Mouse (Mus musculus) c-Kit-positive CD71-negative TER-119-negative erythroid progenitor cells, embryonic 14.5 days (primary cell): ENCODE measurements around the gene Zmynd10.

ENCODE experiments used
- DNase-seq: peaks from one replicate; pipeline ENCODE4 v3.0.0-alpha.2; 2013; ENCODE audit warnings: low read depth

Zmynd10 gene

GRCm38 (mm10) chr9:107580501-107581317 is 33.6 kb downstream of the Zmynd10 start, which contains the start of gene Hyal3:
Hyal3 (plus strand) TSS chr9:107580818.
- DNase-seq, result peak; percentile 78

GRCm38 (mm10) chr9:107581584-107581983 is 34.5 kb downstream of the Zmynd10 start:
- DNase-seq, result no peak

DNA sequence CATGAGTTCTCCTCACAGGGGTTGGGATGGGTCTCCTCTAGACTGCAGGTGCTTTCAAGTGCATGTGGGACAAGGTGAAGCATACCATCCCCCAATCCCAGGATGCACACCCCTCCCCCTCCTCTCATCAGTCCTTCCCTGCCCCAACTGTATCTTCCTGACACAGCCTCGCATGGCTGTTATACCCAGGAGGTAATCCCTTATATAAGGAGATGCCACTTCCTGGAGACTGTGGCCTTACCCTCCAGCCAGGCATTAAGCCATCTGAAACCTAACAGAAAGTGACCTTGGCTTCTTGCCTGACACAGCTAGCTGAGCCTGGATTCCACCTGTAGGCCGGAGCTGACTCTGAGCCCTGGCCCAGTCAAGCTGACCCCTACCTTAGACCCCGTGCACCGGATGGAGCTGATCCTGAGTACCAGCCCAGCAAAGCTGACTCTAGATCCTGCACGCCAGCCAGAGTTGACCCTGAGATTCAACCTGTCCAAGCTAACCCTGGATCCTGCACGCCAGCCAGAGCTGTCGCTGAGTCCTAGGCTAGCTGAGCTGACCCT is 35.5 kb downstream of the Zmynd10 start:
- DNase-seq, result no peak

DNA sequence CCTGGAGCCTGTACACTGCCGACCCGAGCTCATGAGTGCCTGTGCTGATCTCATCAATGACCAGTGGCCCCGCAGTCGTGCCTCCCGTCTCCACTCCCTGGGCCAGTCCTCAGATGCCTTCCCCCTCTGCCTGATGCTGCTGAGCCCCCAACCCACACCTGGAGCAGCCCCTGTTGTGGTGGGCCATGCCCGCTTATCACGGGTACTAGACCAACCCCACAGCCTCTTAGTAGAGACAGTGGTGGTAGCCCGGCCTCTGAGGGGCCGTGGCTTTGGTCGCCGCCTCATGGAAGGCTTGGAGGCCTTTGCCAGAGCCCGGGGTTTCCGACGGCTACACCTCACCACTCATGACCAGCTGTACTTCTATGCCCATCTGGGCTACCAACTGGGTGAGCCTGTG is 36.1 kb downstream of the Zmynd10 start:
- DNase-seq, result no peak

DNA sequence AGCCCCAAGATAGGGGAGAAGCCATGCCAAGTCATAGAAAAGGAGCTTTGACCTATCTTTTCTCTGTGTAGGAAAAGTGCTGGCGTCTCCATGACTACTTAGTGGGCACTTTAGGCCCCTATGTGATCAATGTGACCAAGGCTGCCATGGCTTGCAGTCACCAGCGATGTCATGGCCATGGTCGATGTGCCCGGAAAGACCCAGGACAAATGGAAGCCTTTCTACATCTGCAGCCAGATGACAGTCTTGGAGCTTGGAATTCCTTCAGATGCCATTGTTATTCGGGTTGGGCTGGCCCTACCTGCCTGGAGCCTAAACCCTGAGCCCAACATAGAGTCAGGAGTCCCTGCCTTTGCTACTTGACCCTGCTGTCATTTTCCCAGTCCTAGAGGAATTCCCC is 39.4 kb downstream of the Zmynd10 start:
- DNase-seq, result no peak

GRCm38 (mm10) chr9:107586974-107587832 is 40.1 kb downstream of the Zmynd10 start, which contains the start of gene Ifrd2:
Ifrd2 (plus strand) TSS chr9:107587642.
- DNase-seq, result peak; percentile 94

DNA sequence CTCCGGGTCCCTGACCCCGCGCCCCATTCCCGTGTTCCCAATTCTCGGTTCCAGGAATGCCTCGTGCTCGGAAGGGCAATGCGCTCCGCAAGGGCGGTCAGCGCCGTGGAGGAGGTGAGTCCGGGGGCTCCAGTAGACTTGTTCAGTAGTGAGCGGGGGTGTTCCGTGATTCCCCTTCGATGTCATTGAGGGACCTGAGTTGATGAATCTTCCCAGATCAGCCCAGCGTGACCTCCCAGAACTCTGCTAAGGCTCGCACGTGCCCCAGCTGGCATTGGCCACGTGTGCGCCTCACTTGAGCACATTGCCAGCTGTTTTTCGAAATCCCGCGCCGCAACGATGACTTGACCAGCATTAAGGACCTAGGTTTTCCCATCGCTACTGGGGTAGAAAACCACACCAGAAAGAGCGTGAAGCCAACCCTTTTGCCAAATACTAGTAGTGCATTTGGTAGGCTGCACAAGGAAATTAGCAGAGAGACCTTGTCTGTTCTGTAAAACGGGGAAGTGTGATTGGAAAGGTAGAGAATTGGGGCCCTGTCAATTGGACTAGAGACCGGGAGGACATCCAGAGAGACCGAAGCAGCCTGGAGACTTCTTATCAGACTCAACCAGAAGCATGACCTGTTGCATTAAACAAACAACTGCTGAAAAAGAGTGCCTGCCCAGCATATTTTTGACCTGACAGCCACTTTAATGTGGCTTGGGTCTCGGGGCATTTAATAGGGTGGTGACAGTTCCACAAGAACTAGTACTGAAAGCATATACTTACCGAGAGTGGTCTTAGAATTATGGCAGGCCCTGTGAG is 40.9 kb downstream of the Zmynd10 start:
- DNase-seq, result no peak

DNA sequence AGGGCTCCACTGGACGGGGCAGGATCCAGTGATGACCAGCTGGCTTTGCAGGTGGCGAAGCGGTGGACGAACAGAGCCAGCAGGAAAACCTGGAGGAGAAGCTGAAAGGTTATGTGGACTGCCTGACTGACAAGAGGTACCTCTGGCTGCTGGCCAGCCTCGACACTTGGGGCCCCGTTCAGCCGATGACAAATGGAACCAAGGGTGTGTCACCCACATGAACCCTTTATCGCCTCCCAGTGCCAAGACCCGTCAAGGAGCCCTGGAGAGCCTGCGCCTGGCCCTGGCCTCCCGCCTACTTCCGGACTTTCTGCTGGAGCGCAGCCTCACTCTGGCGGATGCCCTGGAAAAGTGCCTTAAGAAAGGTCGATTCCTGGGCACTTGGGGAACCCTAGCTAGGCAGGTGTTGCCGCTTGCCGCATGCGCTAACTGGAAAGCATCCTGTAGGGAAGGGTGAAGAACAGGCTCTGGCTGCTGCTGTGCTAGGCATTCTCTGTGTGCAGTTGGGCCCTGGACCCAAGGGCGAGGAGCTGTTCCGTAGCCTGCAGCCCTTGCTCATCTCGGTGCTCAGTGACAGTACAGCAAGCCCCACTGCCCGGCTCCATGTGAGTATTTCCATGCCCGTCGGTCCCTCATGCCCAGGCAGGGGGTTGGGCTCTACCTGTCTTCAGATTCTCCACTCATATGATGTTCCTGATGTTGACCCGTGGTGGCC is 43.1 kb downstream of the Zmynd10 start:
- no peak for DNase-seq

- DNase-seq, result no peak
Measured at GRCm38 (mm10) chr9:107590773-107591060, 43.6 kb downstream of the Zmynd10 start.

- no peak for DNase-seq
Measured at GRCm38 (mm10) chr9:107593101-107593976, 46.2 kb downstream of the Zmynd10 start.

GRCm38 (mm10) chr9:107594281-107595062 is 47.4 kb downstream of the Zmynd10 start:
- no peak for DNase-seq

GRCm38 (mm10) chr9:107596619-107597569 is 49.8 kb downstream of the Zmynd10 start:
- no peak for DNase-seq

GRCm38 (mm10) chr9:107598385-107598784 is 51.3 kb downstream of the Zmynd10 start:
- no peak for DNase-seq

DNA sequence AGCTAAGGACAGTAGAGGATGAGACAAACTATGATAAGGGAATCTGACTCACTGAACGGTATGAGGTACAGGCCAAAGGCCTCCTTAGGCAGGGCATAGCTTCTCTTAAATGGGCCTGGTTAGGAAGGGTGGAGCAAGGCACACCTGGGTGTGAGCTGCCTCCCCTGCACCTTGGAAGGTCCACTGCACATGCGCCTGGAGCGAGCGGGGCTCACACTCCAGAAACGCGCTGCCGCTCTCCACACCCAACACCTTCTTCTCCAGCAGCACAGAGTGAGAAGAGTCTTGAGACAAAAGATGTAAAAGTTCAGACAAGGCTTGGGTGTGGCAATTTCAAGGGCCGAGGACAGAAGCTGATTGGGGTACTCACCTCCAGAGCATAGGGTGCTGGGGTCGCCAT is 52.3 kb downstream of the Zmynd10 start:
- DNase-seq, result no peak

- no peak for DNase-seq
Measured at GRCm38 (mm10) chr9:107599842-107600241, 52.7 kb downstream of the Zmynd10 start.

DNA sequence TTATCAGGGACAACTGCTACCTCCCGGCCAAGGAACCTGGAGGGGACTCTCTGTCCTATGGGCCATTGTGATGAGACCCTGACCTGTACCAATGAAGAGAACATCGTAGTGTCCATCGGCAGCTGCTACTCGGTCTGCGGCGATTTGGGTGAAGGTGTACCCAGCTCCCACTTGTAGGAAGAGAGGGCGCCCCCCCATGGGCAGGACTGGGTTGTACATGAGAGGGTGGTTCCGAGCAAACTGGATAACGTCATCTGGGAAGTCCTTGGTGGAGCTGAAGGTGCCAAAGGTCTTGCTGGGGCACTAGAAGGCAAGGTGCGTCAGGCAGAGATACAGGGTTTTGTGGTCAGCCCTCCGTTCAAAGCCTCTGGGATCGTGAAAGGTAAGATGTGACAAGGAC is 53.6 kb downstream of the Zmynd10 start:
- no peak for DNase-seq
